Mouse (Mus musculus) liver, adult 2 months (tissue): ENCODE results near the gene Tmco1.

Experiments
- CTCF ChIP-seq: fragments of 200-500 bp; IDR thresholded peaks from 2 replicates; pipeline ENCODE4 v1.5.1; 2011; ENCODE audit warnings: low read depth, low read length, control low read depth
- POLR2A ChIP-seq: fragments of 200-500 bp; IDR thresholded peaks from 2 replicates; pipeline ENCODE4 v1.6.1; 2011; ENCODE audit warnings: low read length, control low read depth; ENCODE audit not compliant: insufficient read depth; ENCODE audit errors: extremely low read depth

DNA sequence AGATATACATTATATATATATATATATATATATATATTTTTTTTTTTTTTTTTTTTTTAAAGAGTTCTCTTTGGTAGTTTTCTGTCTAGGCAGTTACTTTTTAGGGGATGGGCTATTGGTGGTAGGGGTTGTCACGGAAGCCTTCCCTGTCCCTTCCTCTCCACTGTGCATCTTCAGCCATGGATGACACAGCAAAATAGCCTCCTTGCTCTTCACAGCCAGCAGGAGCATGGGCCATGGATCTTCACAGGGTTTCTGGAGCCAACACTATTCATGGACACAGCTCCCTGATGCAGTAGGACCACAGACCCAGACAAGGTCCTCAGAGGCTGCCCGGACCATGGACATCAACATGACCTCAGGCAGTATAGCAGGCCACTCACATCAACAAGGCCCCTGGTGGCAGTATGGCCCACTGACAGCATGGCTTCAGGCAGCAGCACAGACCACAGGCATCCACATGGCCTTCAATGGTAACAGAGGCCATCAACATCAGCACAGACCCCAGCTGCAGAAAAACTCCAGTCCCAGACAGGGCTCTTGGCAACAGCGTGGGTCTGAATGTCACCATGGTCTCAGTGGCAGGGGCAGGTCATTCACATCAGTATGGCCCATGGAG, 32.8 kb downstream of the Tmco1 start:
- TF ChIP-seq CTCF = no peak
- no peak for TF ChIP-seq POLR2A
